Mouse (Mus musculus) cerebellum, postnatal 10 days (tissue): ENCODE measurements around the gene Tpd52l2.

Experiments used
- DNase-seq, 2 experiments: peaks; one replicate each; pipeline ENCODE4 v3.0.0; 2021; ENCODE audit warnings: mixed read lengths in 2 of 2

The Tpd52l2 gene

DNA sequence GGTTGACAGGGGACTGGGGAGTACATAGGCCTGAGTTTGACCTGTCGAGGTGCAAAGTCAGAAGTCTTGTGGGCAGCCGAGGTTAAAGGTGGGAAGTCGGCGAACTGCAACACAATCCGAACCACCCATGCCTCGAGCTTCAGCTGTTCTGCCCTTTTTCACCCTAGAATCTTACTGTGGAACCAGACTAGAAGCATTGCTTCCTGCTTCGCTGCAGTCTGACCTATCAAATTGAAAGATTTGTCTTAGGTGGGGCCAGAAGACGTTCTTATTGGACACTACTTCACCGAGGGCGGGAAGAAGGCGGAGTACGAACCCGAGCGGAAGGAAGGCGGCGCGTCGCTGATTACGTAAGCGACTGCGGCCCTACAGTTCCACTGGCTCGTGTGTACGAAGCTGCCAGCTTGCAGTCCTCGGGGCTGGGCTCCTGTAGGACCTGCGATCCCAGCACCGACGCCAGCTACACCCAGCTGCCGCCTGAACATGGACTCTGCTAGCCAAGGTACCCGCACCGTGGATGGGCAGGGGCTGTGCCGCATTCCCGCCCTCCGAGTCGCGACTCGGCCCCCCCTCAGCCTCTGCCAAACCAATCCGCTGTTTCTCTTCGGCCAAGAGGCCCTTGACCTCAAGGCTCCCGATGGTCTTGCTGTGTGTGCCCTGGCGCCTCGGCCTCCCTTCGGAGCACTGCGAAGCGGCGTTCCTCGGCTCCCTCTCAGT lies at the start of gene Tpd52l2:
Gene Tpd52l2 (plus strand): TSS at position 312 of the 717 bp plus-strand sequence.
- DNase-seq, result peak; percentile 95 to 97

GRCm38 (mm10) chr2:181452181-181452580 lies 44.8 kb upstream of the Tpd52l2 start:
- peak; percentile 34 to 48 for DNase-seq

- peak; percentile 32 to 39 for DNase-seq
Measured at GRCm38 (mm10) chr2:181453274-181453673, 43.7 kb upstream of the Tpd52l2 start.

GRCm38 (mm10) chr2:181455899-181456298 lies 41.0 kb upstream of the Tpd52l2 start:
- DNase-seq, result peak; percentile 26 to 47

- DNase-seq, result peak; percentile 43 to 49
Measured at GRCm38 (mm10) chr2:181457831-181458230, 39.1 kb upstream of the Tpd52l2 start.

- DNase-seq, result peak; percentile 72 to 74
Measured at GRCm38 (mm10) chr2:181458411-181459152, 38.4 kb upstream of the Tpd52l2 start.

DNA sequence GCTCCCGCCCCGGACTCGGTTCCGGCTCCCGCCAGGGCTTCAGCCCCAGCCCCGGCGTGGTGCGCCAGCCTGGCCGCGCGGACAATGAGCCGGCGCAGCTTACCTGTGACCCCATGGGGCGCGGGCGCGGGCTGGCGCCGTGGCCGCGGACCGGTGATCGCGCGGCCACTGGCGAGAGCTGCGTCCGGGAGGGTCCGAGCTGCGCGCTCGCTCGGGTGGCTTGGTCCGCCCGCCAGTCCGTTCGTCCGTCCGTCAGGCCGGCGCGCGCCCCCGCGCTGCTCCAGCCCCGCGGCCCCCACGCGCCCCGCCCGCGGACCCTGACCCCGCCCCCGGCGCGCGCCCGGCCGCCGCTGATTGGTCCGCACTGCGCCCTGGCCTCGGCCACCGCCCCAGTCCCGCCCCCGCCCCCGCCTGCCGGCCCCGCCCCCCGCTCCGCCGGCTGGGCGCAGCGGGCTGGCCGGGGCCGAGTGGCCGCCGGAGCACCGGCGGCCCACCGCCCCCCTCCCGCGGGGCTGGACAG lies 37.7 kb upstream of the Tpd52l2 start, which contains the start of gene Zbtb46:
Gene Zbtb46 (minus strand): TSS at position 274 of the 520 bp plus-strand sequence.
- DNase-seq, result peak; percentile 96 to 97

DNA sequence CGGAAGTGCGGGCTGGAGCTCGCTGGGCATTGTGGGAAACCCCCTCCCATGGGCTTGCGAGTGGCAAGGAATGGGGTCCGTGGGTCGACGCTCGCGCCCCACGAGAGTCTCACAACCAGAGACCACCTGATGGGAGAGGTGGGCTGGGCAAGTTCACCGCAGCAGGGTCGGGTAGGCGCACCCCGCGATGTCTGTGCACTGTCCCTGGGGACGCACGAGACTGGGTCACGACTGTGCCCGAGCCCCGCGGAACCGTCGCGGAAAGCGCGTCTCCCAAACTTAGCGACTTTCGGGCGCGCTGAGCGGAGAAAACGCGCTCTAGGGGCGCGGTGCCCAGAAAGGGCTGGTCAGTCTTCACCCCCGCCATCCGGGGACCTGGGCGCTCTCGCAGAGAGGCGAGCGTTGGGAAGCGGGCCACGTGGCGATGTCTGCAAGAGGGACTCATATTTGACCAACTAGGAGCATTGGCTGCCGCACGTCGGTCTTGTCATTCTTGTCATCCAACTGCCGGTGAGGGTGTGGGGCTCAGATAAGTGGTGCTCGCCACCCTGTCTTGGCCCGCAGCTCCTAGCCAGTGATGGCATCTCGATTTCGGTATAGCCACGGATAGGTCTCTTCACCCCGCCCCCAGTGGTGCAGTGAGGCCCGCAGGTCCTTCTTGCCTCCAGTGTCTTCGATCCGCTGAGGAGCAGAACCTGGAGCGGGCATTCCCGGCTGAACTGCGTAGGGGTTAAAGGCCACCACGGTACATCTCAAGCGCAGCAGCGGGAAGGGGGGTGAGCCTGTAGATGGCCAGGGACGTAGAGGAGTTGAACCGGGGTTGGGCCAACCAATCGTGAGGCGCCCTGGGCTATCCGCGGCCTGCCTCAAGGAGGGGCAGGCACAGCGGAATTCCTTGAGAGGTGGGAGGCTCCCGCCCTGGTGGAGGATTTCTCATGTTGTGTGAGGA lies 37.0 kb upstream of the Tpd52l2 start:
- DNase-seq, result peak; percentile 81 to 85

GRCm38 (mm10) chr2:181461536-181462100 lies 35.3 kb upstream of the Tpd52l2 start:
- DNase-seq, result peak; percentile 42 to 45

GRCm38 (mm10) chr2:181462604-181463003 lies 34.3 kb upstream of the Tpd52l2 start:
- peak; percentile 67 to 73 for DNase-seq

DNA sequence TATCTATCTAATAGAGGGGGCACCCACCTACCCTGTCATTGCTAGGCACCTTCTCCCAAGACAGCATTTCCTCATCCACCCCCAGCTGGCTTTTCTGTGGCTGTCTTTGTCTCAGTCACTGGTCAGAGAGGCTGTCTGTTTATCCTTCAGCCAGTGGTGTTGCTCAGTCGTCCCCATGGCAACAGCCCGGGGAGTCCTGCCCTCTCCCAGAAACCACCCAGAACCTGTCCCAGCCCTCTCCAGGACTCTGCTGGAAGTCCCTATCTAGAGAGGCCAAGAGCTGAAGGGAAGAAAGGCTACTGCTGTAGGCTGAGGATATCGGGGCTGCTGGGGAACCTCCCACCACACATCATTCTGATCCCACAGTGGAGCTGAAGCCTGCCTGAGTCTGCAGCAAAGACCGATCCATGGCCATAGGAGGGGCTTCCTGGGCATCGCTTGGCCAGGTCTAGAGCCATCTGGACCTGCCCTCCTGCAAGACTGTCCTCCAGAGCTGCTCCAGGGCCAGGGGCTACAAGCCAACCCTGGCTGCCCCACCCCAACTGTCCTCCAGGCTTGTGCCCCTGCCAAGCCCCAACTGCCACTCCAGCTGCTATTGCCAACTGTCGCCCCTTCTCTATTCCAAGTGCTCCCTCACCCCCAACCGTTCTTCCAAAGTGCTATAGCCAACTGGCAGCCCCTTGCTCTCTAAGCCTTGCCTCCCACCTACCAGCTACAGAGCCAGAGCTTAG lies 33.8 kb upstream of the Tpd52l2 start:
- DNase-seq, result peak; percentile 98

DNA sequence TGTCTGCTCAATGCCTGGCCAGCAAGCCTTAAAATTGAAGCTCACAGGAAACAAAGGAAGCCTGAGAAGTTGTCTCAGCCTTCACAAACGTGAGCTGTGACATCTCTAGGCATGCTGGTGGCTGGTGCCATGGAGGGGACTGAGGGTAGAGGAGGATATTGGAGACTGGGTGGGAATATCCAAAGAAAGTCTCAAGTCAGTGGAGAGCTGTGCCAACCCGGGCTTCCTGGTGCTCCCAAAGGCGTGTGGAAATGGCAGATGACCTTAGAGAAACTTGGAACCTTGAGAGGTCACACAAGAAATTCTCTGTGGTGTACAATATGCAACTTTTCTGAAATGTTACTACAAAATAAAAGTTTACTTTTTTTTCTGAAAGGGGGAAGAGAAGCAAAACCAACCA lies 31.5 kb upstream of the Tpd52l2 start:
- peak in 1 of 2 experiments; percentile 18 for DNase-seq

GRCm38 (mm10) chr2:181470285-181470684 lies 26.7 kb upstream of the Tpd52l2 start:
- no peak for DNase-seq

DNA sequence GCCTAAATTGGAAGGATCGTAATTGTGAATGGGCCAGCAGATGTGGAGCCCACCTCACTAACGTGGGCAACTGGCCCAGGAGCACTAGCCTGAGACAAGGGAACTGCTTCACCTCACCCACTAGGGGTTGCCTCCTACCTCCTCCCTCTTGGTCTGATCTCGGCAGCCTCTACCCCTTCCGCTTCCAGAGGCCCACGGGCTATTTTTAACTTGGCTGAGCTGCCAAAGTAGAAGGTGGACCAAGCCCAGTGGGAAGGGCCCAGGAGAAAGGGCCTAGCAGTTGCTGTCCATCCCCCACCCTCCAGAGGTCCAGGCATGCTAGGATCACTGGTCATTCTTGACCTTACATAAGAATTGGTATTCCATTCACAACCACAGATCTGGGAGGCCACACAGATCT lies 25.7 kb upstream of the Tpd52l2 start:
- peak; percentile 35 to 45 for DNase-seq

- peak in 1 of 2 experiments; percentile 20 for DNase-seq
Measured at GRCm38 (mm10) chr2:181472256-181472827, 24.6 kb upstream of the Tpd52l2 start.

- no peak for DNase-seq
Measured at GRCm38 (mm10) chr2:181483120-181483519, 13.8 kb upstream of the Tpd52l2 start.

- peak; percentile 86 to 88 for DNase-seq
Measured at GRCm38 (mm10) chr2:181483562-181484318, 13.2 kb upstream of the Tpd52l2 start.

- DNase-seq, result peak; percentile 63 to 67
Measured at GRCm38 (mm10) chr2:181484456-181485233, 12.3 kb upstream of the Tpd52l2 start.

- no peak for DNase-seq
Measured at GRCm38 (mm10) chr2:181485741-181486140, 11.2 kb upstream of the Tpd52l2 start.
